Mouse (Mus musculus): Measurements from ENCODE around the gene Nipal4.

Nipal4 gene

DNA sequence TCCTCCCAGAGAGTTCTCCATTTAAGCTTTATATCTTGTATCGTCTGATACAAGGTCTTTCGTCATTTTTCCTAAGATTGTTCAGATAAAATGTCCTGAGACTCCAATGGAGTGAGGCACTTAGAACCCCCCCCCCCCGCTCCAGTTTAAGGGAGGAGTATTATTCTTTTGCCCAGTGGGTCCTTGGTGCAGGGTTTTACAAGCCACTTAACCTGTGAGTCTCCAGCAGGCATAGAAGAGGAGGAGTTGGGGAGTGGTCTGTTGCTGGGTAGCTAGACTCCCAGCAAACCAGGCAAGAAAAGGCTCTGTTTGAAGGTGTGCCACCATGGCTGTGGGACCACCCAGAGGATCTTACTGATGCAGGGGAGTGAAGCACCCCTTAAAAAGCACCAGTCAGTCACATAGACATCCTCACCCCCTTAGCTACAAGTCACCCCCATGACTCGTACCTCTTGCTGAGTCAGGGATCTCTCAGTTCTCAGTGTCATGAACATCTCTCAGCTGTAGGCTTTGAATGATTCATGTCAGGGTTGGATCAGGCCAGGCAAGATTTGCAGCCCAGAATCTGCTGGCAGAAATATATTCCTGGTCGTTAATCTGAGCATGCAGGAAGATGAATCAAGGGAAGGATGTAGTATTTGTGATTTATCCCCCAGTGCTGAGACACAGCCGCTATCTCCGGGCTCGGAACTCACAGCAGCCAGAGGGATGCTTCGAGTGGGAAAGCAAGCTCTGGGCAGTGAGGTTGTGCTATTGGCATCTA, 50.7 kb downstream of the Nipal4 start:
- no peak for DNase-seq (ENCODE audit: low read depth in 1 of 2, low spot score in 2 of 2)

DNA sequence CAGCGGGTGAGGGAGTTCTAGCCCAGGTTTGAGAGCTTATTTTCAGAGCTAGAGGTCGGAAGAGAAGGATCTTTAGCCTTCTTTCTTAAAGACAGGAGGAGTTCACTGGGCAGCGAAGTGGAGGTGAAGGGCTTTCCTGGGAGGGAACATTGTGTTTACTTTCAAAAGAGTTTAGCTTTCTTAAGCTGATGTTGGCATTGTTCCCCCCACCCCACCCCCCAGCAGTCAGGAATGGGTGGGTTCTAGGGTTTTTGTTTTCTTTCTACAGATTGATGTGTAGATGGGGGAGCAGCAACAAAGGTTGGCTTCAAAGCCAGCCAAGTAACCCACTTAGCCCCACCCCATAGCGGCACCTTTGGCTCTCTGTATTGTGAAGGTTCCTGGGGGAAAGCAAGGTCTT, 51.3 kb downstream of the Nipal4 start:
- no peak for DNase-seq (ENCODE audit: low read depth in 1 of 2, low spot score in 2 of 2)

DNA sequence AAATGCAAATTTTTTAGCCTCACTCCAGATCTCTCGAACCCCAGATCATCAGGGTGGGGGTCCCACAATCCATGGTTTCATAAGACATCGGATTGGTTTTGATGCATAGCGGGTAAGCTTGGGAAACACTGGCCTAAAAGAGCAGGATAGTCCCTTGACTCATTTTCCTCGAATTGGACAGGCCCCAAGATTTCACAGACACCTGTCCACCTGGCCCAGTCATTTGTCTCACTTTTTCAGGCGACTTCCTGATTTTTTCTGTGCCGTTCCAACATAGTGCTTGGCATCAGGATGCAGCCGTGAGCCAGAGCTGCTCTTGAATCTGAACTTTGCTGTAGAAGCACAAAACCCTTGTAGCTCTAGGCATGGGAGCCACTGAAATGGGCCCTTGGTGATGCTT, 52.1 kb downstream of the Nipal4 start:
- DNase-seq (ENCODE audit: low read depth in 1 of 2, low spot score in 2 of 2) = no peak

DNA sequence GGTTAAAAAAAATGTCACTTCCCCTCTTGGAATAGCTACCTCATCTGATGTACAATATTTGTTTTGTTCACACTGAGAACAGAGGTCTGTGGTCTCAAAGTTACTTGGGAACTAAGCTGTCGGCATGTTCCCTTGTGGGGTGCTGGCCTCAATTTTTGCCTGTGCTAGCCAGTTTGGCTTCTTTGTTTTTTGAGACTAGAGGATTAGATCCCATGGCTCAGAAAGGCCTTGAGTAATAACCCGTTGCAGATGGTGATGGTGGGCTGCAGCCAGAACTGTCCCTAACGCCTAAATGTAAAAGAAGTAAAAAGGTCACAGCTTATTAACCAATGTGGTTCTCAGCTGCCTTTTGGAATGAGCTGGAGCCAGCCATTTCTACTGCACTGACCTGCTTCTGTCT, 53.1 kb downstream of the Nipal4 start:
- no peak for DNase-seq (ENCODE audit: low read depth in 1 of 2, low spot score in 2 of 2)

DNA sequence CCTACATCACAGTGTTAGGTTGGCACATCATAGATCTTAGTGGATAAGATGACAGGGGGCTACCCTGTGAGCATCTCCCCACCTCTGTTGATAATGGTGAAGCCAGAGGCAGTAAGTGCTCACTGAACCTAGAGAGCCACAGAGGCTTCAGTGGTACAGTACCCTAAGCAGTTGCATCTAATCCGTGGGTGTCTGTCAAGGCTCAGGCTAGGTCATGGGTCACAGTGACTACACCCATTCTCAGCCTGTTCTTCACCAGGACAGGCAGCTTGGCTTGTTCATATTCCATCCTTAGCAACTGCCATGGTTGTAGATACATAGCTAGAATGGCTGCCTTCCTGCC, 55.4 kb downstream of the Nipal4 start:
- DNase-seq (ENCODE audit: low read depth in 1 of 2, low spot score in 2 of 2) = no peak

DNA sequence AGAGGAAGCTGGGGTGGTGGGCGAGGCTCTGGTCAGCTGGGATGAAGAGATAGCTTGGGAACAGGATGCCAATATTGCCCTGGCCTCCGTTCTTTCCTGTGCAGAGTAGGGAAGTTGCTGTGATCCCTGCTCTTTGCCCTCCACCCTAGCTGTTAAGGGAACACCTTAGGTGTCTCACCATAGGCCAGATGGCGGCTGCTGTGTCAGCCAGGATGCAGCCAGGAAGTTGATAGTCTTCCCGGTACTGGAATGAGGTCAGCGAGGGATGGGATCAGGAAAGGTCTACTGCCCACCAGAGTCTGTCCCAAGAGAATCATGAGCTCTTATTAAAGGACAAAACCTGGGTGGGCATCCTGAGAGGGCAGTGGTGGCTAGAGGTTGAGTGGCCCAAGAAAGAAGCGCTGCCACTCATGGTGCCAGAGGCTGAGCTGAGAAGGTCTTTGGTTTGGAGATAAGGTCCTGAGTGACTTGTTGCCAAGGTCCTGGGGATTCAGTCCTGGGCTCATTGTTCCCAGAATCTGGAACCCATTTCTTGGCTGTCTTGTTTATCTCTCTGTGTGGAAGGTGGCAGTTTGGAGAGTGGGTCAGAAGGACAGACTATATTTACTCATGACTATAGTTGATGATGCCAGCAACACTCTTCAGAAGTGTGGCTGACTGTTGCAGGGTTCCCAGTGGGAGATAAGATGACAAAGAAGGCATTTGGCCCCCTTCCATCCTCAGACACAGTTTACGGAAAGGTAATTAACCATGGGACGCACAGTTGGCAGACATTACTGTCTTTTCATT, 56.0 kb downstream of the Nipal4 start:
- DNase-seq (ENCODE audit: low read depth in 1 of 2, low spot score in 2 of 2) = no peak

DNA sequence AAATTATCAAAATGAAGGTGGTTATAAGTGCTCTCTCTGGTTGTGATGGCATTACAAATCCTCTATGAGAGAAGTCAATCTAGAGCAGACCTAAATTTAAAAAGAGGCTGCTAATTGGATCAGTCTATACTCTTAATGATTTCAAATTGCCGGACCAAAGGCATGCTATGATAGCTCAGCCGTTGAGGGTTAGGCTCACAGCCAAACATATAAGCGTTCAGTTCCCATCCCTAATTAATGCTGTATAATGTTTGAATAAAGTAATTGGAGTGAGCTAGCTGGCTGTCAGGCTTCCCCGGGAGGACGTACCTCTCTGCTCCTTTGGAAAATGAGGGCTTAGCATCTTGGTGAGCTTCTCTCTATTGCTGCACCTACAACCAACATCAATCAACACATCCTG, 57.1 kb downstream of the Nipal4 start:
- DNase-seq (ENCODE audit: low read depth in 1 of 2, low spot score in 2 of 2) = no peak

DNA sequence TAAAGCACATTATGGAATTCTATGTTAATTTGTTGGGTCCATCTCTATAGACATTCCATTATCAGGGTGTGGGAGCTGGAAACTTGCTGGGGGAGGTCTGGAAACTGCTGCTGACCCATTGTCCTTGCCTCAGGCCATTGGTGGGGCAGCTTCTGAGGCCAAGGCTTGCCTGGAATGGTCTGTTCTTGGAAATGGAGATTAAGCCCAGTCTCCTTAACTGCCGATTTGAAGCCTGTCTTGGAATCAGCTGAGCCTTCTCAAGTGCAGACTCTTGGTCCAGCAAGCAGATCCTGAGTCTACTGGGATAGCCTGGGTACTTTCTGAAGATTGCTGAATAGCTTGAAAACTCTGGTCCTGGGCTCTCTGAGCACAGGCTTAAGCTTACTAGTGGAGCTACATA, 59.3 kb downstream of the Nipal4 start:
- no peak for DNase-seq (ENCODE audit: low read depth in 1 of 2, low spot score in 2 of 2)

DNA sequence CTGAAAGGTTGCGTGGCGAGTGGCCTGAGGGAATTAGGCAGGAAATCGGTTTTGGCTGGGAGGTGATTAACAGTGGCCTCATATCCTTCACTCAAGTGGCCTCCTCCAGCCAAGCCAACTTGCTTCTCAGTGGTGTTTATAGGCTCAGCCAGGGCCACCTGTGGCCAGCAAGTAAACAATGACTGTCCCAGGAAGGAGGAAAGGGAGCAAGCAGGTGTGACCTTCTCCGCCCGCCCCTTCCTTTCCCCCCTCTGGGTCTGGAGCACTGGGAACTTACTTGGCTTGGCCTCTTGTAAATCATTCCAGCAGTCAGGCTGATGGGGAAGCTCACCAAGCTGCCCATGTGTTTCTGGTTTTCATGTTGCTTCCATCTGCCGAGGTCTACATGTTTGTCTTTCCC, 64.2 kb downstream of the Nipal4 start:
- DNase-seq (ENCODE audit: low read depth in 1 of 2, low spot score in 2 of 2) = no peak

Measured in monocyte, adult 2 months (primary cell).